Mouse (Mus musculus) liver, embryonic 14.5 days (tissue): ENCODE measurements at regions not wholly inside any gene's neighbourhood (a gene's known extent, or its start where the extent isn't known, plus 50 kb on each side); places are given as distances from the start of the nearest gene placed in this dataset.

Source experiments
- ATAC-seq: fragments of 200-750 bp; cut with Nextera tagmentation; 2 replicates; pipeline ENCODE4 v1.8.0; 2017; ENCODE audit warnings: moderate number of reproducible peaks, mild to moderate bottlenecking, moderate library complexity; ENCODE audit not compliant: insufficient read depth
- DNase-seq, 3 experiments: peaks; one replicate each; pipeline ENCODE4 v3.0.0-alpha.2; 2012 to 2013; ENCODE audit warnings: low read depth in 3 of 3, low spot score in 3 of 3
- H3K27ac ChIP-seq: fragments of 300-500 bp; sonication (generic); 2 replicates; pipeline ENCODE4 v1.5.1; 2014; ENCODE audit warnings: moderate library complexity, mild to moderate bottlenecking, control low read depth, inconsistent platforms
- H3K27me3 ChIP-seq: fragments of 300-500 bp; sonication (generic); 2 replicates; pipeline ENCODE4 v1.6.1; 2014; ENCODE audit warnings: mild to moderate bottlenecking, low read length, moderate library complexity; ENCODE audit not compliant: control insufficient read depth, insufficient read depth
- H3K36me3 ChIP-seq: fragments of 300-500 bp; sonication (generic); replicated peaks from 2 replicates; pipeline ENCODE4 v1.6.1; 2014; ENCODE audit warnings: low read depth; ENCODE audit not compliant: control insufficient read depth, insufficient read depth
- H3K4me1 ChIP-seq, 2 experiments: fragments of 200-500 bp in 1 of 2; fragments of 300-500 bp in 1 of 2; sonication (generic) in 1 of 2; replicated peaks; 2 replicates each; pipeline ENCODE4 v1.6.1; 2012 to 2014; ENCODE audit warnings: antibody characterized with exemption in 1 of 2, inconsistent platforms in 1 of 2, low read length in 1 of 2; ENCODE audit not compliant: control insufficient read depth in 2 of 2, insufficient read depth in 2 of 2
- H3K4me2 ChIP-seq: fragments of 300-500 bp; sonication (generic); 2 replicates; pipeline ENCODE4 v1.6.1; 2014; ENCODE audit warnings: low read depth, mild to moderate bottlenecking, control low read depth, moderate library complexity
- H3K4me3 ChIP-seq, 2 experiments: fragments of 200-500 bp in 1 of 2; fragments of 300-500 bp in 1 of 2; sonication (generic) in 1 of 2; 2 replicates each; pipeline ENCODE4 v1.5.1; 2012 to 2014; ENCODE audit warnings: low read depth in 2 of 2, low read length in 2 of 2, mild to moderate bottlenecking in 2 of 2, control low read depth in 1 of 2, inconsistent platforms in 1 of 2, moderate library complexity in 1 of 2; ENCODE audit not compliant: insufficient read depth in 1 of 2
- H3K9ac ChIP-seq: fragments of 300-500 bp; sonication (generic); replicated peaks from 2 replicates; pipeline ENCODE4 v1.6.1; 2014; ENCODE audit warnings: mild to moderate bottlenecking, control low read depth, moderate library complexity
- H3K9me3 ChIP-seq: fragments of 300-500 bp; sonication (generic); 2 replicates; pipeline ENCODE4 v1.6.1; 2016; ENCODE audit warnings: low read length, mixed read lengths; ENCODE audit not compliant: control insufficient read depth
- CTCF ChIP-seq: IDR thresholded peaks from 2 replicates; pipeline ENCODE4 v1.5.1; 2016; ENCODE audit warnings: antibody characterized with exemption, low read depth, control low read depth
- EP300 ChIP-seq: IDR thresholded peaks from 2 replicates; pipeline ENCODE4 v1.6.1; 2016; ENCODE audit warnings: antibody characterized with exemption, low read depth
- WGBS: fragments of 180-500 bp; shearing (Covaris S2); extraction: QIAGEN DNeasy Blood & Tissue Kit; methylation state at CpG from one replicate; pipeline ENCODE4 v1.1.7; 2014; ENCODE audit not compliant: insufficient replicate concordance; 5-methylcytosine and 5-hydroxymethylcytosine counted together

GRCm38 (mm10) chr1:92724135-92724534 is 75.5 kb upstream of the Otos start:
- Histone ChIP-seq H3K36me3 (no peaks in the 10 kb centered on the region), H3K27ac (no peak overlapping the region), H3K4me2 (no peak overlapping the region), H3K9ac (no peak overlapping the region), H3K4me3 (no peak overlapping the region), H3K27me3 (no peaks in the 10 kb centered on the region), H3K4me1 (no peaks in the 10 kb centered on the region), H3K9me3 (no peaks in the 10 kb centered on the region)
- DNase-seq (no peak), ATAC-seq (no peak)
- 35% methylated on average over 3 of the region's 3 CpGs for WGBS
- no peak for TF ChIP-seq CTCF
- no peak for TF ChIP-seq EP300

- no peaks in the 10 kb centered on the region for H3K9me3 ChIP-seq
- H3K4me2 ChIP-seq = no peak overlapping the region
- no peak for ATAC-seq
- 62% methylated on average over 10 of the region's 10 CpGs for WGBS
- no peaks in the 10 kb centered on the region for H3K36me3 ChIP-seq
- H3K9ac ChIP-seq = no peak overlapping the region
- H3K4me1 ChIP-seq = no peaks in the 10 kb centered on the region
- no peak for DNase-seq
- no peak overlapping the region for H3K27ac ChIP-seq
- no peak for TF ChIP-seq CTCF
- no peak for TF ChIP-seq EP300
- H3K27me3 ChIP-seq = no peaks in the 10 kb centered on the region
- H3K4me3 ChIP-seq = no peak overlapping the region
Measured at GRCm38 (mm10) chr1:92720567-92720966, 71.9 kb upstream of the Otos start.

DNA sequence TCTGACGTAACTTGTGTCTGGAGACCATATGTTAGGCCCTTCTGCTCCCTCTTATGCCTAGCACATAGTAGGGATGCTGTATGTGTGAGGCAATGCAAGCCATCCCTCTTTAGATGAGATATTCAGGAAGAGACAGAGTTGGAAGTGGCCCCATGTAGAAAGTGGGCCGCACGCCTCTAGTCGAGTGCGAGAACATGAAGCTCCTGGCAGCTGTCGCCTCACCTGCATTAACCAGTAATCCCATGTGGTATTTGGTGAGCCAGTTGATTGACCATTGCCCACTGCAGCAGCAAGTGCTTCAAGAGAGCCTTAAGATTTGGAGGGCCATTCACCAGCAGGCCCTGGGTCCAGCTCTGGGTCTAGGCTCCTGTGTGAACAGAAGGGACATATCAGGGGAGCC is 71.2 kb upstream of the Otos start:
- Histone ChIP-seq H3K27me3 (no peaks in the 10 kb centered on the region), H3K36me3 (no peaks in the 10 kb centered on the region), H3K27ac (no peak overlapping the region), H3K4me3 (no peak overlapping the region), H3K9ac (no peak overlapping the region), H3K4me2 (no peak overlapping the region), H3K9me3 (no peaks in the 10 kb centered on the region), H3K4me1 (no peaks in the 10 kb centered on the region)
- ATAC-seq (no peak), DNase-seq (no peak)
- WGBS = 82% methylated on average over 6 of the region's 6 CpGs
- TF ChIP-seq CTCF = no peak
- no peak for TF ChIP-seq EP300

DNA sequence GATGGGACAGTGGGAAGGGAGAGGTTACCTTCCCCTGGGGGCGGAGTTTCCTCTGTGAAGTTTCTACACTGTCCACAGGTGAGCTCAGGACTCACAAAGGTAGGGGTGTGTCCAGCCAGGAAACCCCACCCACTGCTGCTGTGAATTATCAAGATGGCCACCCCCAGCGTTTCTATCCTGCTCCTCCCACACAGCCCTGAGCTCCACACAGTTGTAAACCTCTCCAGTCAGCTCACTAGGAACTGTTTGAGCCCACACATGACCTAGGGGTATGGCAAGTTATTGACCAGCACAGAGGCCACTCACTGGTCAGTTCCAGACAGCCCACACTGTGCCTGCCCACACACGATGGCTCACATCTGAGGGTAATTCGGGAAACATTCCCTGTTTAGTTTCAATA is 69.5 kb upstream of the Otos start:
- H3K4me3 ChIP-seq = no peak overlapping the region

DNA sequence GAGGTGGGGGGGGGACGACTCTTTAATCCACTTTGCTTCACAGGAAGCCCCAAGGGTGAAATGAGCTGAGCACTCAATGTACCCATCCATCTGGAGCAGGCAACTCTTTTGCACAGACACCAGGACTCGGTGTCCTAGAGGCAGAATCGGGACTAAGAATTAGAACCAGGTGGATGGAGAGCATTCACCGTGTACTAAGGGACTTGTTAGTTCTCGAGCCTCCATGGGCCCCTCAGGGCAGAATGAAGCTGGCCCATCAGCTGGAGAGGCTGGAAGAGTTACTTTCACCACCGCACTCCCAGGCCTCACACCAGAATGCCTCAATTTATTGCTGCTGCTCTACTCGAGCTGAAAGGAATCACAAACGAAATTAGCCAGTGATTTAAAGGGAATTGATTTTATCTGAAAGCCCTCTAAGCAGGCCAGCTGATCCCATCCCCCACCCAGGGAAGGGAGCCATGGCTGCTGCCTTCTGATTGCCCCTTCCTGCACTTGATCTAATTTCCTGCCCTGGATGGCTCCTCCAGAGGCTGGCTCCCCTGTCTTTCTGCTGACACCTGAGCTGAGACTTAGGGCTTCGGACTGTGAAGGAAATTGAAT is 66.2 kb upstream of the Otos start:
- no peak for ATAC-seq
- WGBS = 37% methylated on average over 9 of the region's 9 CpGs
- Histone ChIP-seq H3K4me1 (no peaks in the 10 kb centered on the region), H3K27me3 (no peaks in the 10 kb centered on the region), H3K36me3 (no peaks in the 10 kb centered on the region), H3K4me3 (no peak overlapping the region), H3K4me2 (no peak overlapping the region), H3K9ac (no peak overlapping the region), H3K9me3 (no peaks in the 10 kb centered on the region), H3K27ac (no peak overlapping the region)
- TF ChIP-seq EP300 (no peak), CTCF (no peak)
- no peak for DNase-seq

More for the DNA sequence above, 69.5 kb upstream of the Otos start:
- ATAC-seq = no peak
- TF ChIP-seq CTCF = no peak
- no peak for TF ChIP-seq EP300
- Histone ChIP-seq H3K9me3 (no peaks in the 10 kb centered on the region), H3K4me1 (no peaks in the 10 kb centered on the region), H3K4me2 (no peak overlapping the region), H3K27me3 (no peaks in the 10 kb centered on the region), H3K36me3 (no peaks in the 10 kb centered on the region), H3K27ac (no peak overlapping the region), H3K9ac (no peak overlapping the region)
- 49% methylated on average over 4 of the region's 4 CpGs for WGBS
- no peak for DNase-seq
